Mouse (Mus musculus) forebrain, embryonic 11.5 days (tissue): ENCODE data around the gene Ndufb4. TPM values are rescaled to one million over a fixed set of nuclear protein-coding genes. Genes with fewer than 3 reads are reported as not detected.
A peak's percentile ranks its signal among the peaks of the same experiment; 100 is the strongest.

ENCODE experiments used
- ATAC-seq: fragments of 200-750 bp; cut with Nextera tagmentation; replicated peaks from 2 replicates; pipeline ENCODE4 v1.8.0; 2017; ENCODE audit warnings: moderate TSS enrichment; ENCODE audit not compliant: low FRiP score
- DNase-seq: peaks from one replicate; pipeline ENCODE4 v3.0.0-alpha.2; 2017; ENCODE audit warnings: low spot score
- H3K27ac ChIP-seq: fragments of 300-500 bp; sonication (generic); 2 replicates; pipeline ENCODE4 v1.5.1; 2014; ENCODE audit warnings: low read depth, low read length
- H3K27me3 ChIP-seq: fragments of 300-500 bp; sonication (generic); 2 replicates; pipeline ENCODE4 v1.6.1; 2014; ENCODE audit warnings: mild to moderate bottlenecking, low read length, mixed read lengths; ENCODE audit not compliant: control insufficient read depth, insufficient read depth
- H3K36me3 ChIP-seq: fragments of 300-500 bp; sonication (generic); 2 replicates; pipeline ENCODE4 v1.6.1; 2014; ENCODE audit warnings: mild to moderate bottlenecking, low read length, moderate library complexity, mixed read lengths; ENCODE audit not compliant: control insufficient read depth, insufficient read depth
- H3K4me1 ChIP-seq: fragments of 300-500 bp; sonication (generic); replicated peaks from 2 replicates; pipeline ENCODE4 v1.6.1; 2014; ENCODE audit warnings: low read length, mixed read lengths; ENCODE audit not compliant: control insufficient read depth, insufficient read depth
- H3K4me2 ChIP-seq: fragments of 300-500 bp; sonication (generic); 2 replicates; pipeline ENCODE4 v1.6.1; 2014; ENCODE audit warnings: low read depth, mild to moderate bottlenecking, low read length, moderate library complexity, mixed read lengths; ENCODE audit not compliant: severe bottlenecking
- H3K4me3 ChIP-seq: fragments of 300-500 bp; sonication (generic); 2 replicates; pipeline ENCODE4 v1.5.1; 2014; ENCODE audit warnings: low read depth, low read length
- H3K9ac ChIP-seq: fragments of 300-500 bp; sonication (generic); 2 replicates; pipeline ENCODE4 v1.6.1; 2014; ENCODE audit warnings: low read length
- H3K9me3 ChIP-seq: fragments of 300-500 bp; sonication (generic); 2 replicates; pipeline ENCODE4 v1.6.1; 2016; ENCODE audit warnings: low read length, mixed read lengths; ENCODE audit not compliant: control insufficient read depth
- WGBS: fragments of 180-500 bp; shearing (Covaris S2); extraction: QIAGEN DNeasy Blood & Tissue Kit; methylation state at CpG from one replicate; pipeline ENCODE4 v1.1.7; 2014; 5-methylcytosine and 5-hydroxymethylcytosine counted together
- polyA plus RNA-seq: library from polyadenylated mRNA; unstranded; fragments of >200 nt; fragmentation: Nextera tagmentation; extraction: Ambion mirVana; gene quantifications from 2 replicates; pipeline ENCODE4 v1.2.1, GENCODE M21; 2014

Ndufb4 gene
- polyA plus RNA-seq, 1 experiment from 2014 or later = 63.0 TPM

GRCm38 (mm10) chr16:37670666-37671283, 16.5 kb upstream of the Ndufb4 start:
- 38% methylated on average over 4 of the region's 4 CpGs for WGBS
- Histone ChIP-seq H3K4me1 (no peaks in the 10 kb centered on the region), H3K9me3 (no peaks in the 10 kb centered on the region), H3K4me3 (no peak overlapping the region), H3K36me3 (no peaks in the 10 kb centered on the region), H3K4me2 (no peak overlapping the region), H3K27ac (no peak overlapping the region), H3K27me3 (no peaks in the 10 kb centered on the region), H3K9ac (no peak overlapping the region)
- ATAC-seq (no peak), DNase-seq (no peak)

GRCm38 (mm10) chr16:37665394-37665935, 11.2 kb upstream of the Ndufb4 start:
- no peaks in the 10 kb centered on the region for H3K36me3 ChIP-seq
- H3K27me3 ChIP-seq = no peaks in the 10 kb centered on the region
- no peak overlapping the region for H3K9ac ChIP-seq
- no peak overlapping the region for H3K4me3 ChIP-seq
- H3K27ac ChIP-seq = no peak overlapping the region
- 73% methylated on average over 5 of the region's 5 CpGs for WGBS
- ATAC-seq (no peak), DNase-seq (no peak)
- no peak overlapping the region for H3K4me2 ChIP-seq
- no peaks in the 10 kb centered on the region for H3K9me3 ChIP-seq
- no peaks in the 10 kb centered on the region for H3K4me1 ChIP-seq

- ATAC-seq = no peak
- H3K9ac ChIP-seq = no peak overlapping the region
- no peak for DNase-seq
- H3K4me1 ChIP-seq = no peaks in the 10 kb centered on the region
- no peaks in the 10 kb centered on the region for H3K9me3 ChIP-seq
- no peaks in the 10 kb centered on the region for H3K36me3 ChIP-seq
- no peak overlapping the region for H3K4me2 ChIP-seq
- no peak overlapping the region for H3K4me3 ChIP-seq
- H3K27me3 ChIP-seq = no peaks in the 10 kb centered on the region
- H3K27ac ChIP-seq = no peak overlapping the region
- WGBS = 73% methylated on average over 9 of the region's 9 CpGs
Measured at GRCm38 (mm10) chr16:37663643-37664459, 9.6 kb upstream of the Ndufb4 start.

DNA sequence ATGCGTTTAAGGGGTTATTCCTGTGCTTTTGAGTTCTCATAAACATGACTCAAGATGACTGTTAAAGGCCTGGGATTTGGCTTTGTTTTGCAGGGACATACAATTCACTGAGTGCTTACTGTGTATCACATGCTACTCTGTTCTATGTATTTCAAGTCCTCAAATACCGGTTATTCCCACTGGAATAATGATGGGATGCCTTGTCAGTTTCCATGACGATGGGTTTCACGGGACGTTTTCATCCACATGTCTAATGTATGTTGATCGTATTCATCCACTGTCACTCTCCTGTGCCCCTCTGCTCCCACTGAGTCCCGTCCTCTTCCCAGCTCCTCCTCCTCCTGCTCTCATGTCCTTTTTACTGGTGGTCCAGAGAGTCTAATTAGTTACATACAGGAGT, 2.5 kb upstream of the Ndufb4 start:
- DNase-seq (no peak), ATAC-seq (no peak)
- H3K4me3 ChIP-seq = no peak overlapping the region
- WGBS = 64% methylated on average over 7 of the region's 7 CpGs
- H3K36me3 ChIP-seq = no peaks in the 10 kb centered on the region
- H3K27ac ChIP-seq = no peak overlapping the region
- 0 out of 2 replicates have a peak, but pooled peaks cover 2% of the 10 kb centered on the region for H3K4me1 ChIP-seq
- H3K9me3 ChIP-seq = no peaks in the 10 kb centered on the region
- H3K27me3 ChIP-seq = no peaks in the 10 kb centered on the region
- H3K9ac ChIP-seq = no peak overlapping the region
- H3K4me2 ChIP-seq = no peak overlapping the region

DNA sequence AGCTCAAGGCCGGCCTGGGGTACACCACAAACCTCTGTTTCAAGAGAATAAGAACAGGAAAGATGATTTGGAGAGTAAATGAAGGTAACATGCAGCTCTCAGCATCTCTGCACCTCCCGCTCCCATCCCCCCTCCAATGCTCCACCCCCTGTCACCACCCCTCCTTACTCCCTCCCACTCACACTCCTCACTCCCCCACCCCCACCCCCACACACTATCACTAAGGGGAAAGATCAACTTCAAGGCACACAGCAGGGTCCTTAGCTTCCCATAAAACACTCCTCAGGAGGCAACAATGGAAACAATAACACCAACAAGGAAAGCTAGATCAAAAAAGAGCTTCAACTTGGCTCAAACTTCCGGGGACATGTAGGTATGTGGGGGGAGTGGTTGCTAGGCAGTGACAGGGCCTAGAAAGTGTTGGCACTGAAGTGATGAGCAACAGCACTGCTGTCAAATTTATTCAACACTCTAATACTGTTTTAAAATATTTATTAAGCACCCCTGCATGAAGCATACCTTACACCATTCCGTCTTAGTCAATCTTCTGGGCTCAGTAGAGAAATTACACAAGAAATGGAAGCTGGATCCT, 1.6 kb upstream of the Ndufb4 start:
- Histone ChIP-seq H3K4me1 (0 out of 2 replicates have a peak, but pooled peaks cover 2% of the 10 kb centered on the region), H3K27me3 (no peaks in the 10 kb centered on the region), H3K9ac (no peak overlapping the region), H3K4me2 (no peak overlapping the region), H3K36me3 (no peaks in the 10 kb centered on the region), H3K9me3 (no peaks in the 10 kb centered on the region), H3K4me3 (no peak overlapping the region), H3K27ac (no peak overlapping the region)
- 14% methylated on average over 4 of the region's 4 CpGs for WGBS
- ATAC-seq (no peak), DNase-seq (no peak)

- peak; percentile 11; the same call in 1 of the 2 replicates for ATAC-seq
- H3K36me3 ChIP-seq = no peaks in the 10 kb centered on the region
- WGBS = 66% methylated on average over 4 of the region's 4 CpGs
- H3K4me3 ChIP-seq = no peak overlapping the region
- no peak overlapping the region for H3K27ac ChIP-seq
- no peak for DNase-seq
- H3K4me2 ChIP-seq = 0 out of 2 replicates have a peak overlapping the region, but pooled peaks have one; percentile 44
- H3K27me3 ChIP-seq = no peaks in the 10 kb centered on the region
- H3K9me3 ChIP-seq = no peaks in the 10 kb centered on the region
- 0 out of 2 replicates have a peak, but pooled peaks cover 2% of the 10 kb centered on the region for H3K4me1 ChIP-seq
- no peak overlapping the region for H3K9ac ChIP-seq
Measured at GRCm38 (mm10) chr16:37654831-37655455, 690 bp upstream of the Ndufb4 start.

DNA sequence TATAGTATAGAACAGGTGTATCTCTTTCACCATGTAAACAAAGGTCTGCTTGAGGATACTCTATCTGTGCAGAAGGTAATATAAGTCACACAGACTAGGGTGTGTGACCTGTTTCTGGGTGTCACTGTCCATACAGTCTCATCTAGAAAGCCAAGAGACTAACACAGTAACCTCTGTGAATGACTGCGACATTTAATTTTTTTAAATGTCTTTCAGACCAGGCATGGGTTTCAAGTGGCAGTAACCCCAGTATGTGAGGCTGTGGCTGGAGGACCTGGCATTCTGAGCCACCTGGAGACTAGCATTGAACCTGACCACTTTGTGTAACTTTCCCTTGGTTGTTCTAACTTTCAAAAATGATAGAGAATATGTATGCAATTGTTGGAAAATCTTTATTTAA, 1.2 kb downstream of the Ndufb4 start:
- Histone ChIP-seq H3K36me3 (no peaks in the 10 kb centered on the region), H3K9me3 (no peaks in the 10 kb centered on the region), H3K27ac (no peak overlapping the region), H3K4me2 (peak overlapping the region; percentile 61), H3K4me1 (0 out of 2 replicates have a peak, but pooled peaks cover 2% of the 10 kb centered on the region), H3K9ac (no peak overlapping the region; the same call in 1 of the 2 replicates), H3K4me3 (peak overlapping the region; percentile 70), H3K27me3 (no peaks in the 10 kb centered on the region)
- no peak for ATAC-seq
- 79% methylated on average over 1 of the region's 1 CpGs for whole genome bisulfite sequencing
- no peak for DNase-seq

DNA sequence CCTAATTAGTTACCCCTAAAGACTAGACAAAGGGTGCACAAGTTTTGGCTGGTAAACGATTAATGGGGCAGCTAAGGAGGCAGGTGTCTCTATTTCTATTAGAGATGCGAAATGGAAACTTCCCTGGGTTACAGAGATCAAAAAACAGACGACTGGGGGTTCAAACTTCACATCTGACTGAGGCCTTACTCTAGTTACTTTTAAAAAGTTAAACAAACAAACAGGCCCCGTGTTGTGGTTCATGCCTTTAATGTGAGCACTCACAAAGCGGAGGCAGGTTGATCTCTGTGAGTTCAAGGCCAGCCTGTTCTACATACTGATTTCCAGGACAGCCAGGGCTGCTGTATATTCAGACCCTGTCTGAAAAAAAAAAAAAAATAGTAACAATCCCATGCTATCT, 1.6 kb downstream of the Ndufb4 start:
- 0 out of 2 replicates have a peak, but pooled peaks cover 2% of the 10 kb centered on the region for H3K4me1 ChIP-seq
- H3K4me2 ChIP-seq = peak overlapping the region; percentile 61; the same call in 1 of the 2 replicates
- DNase-seq (no peak), ATAC-seq (no peak)
- H3K27me3 ChIP-seq = no peaks in the 10 kb centered on the region
- H3K36me3 ChIP-seq = no peaks in the 10 kb centered on the region
- H3K9me3 ChIP-seq = no peaks in the 10 kb centered on the region
- no peak overlapping the region for H3K27ac ChIP-seq
- no peak overlapping the region for H3K4me3 ChIP-seq
- H3K9ac ChIP-seq = no peak overlapping the region; the same call in 1 of the 2 replicates
- 84% methylated on average over 5 of the region's 5 CpGs for WGBS
